Mouse (Mus musculus): ENCODE data around the gene Copz1. TPM values are rescaled to one million over a fixed set of nuclear protein-coding genes. Genes with fewer than 3 reads are reported as not detected.
"Not testable (repeated sequence)": the region's sequence is repeated elsewhere in the genome, so short reads cannot be mapped to it uniquely, and the experiment has no call there.

Gene Copz1
- total and polyA plus RNA-seq, 3 experiments = 50.2 to 58.7 (median 55.2) TPM

GRCm38 (mm10) chr15:103233119-103233518 lies 39.4 kb upstream of the Copz1 start:
- TF ChIP-seq EP300 (IDR thresholded peaks at IDR 0.05; ENCODE audit: insufficient read depth, low read depth, low read length) (no peak), POLR2A (IDR thresholded peaks at IDR 0.05; ENCODE audit: insufficient read depth, low read depth, low read length) (no peak), CTCF (IDR thresholded peaks at IDR 0.05) (no peak)
- 56% methylated on average over 2 of the region's 2 CpGs for whole genome bisulfite sequencing
- Histone ChIP-seq H3K4me3 (no peak overlapping the region), H3K9ac (ENCODE audit: low read depth, low read length) (no peak overlapping the region), H3K79me2 (replicated peaks; ENCODE audit: control insufficient read depth, insufficient read depth, low read length) (no peaks in the 10 kb centered on the region; the same call in 1 of the 2 replicates), H3K36me3 (ENCODE audit: control insufficient read depth, insufficient read depth, low read length) (peaks cover 3% of the 10 kb centered on the region), H3K27ac (no peak overlapping the region), H3K4me1 (ENCODE audit: control insufficient read depth, insufficient read depth, low read length) (peaks cover 2% of the 10 kb centered on the region), H3K27me3 (ENCODE audit: control insufficient read depth, insufficient read depth, low read length) (no peaks in the 10 kb centered on the region)
- intact Hi-C loops (cut with DNase I) = no loop called here
- DNase-seq = no peak

GRCm38 (mm10) chr15:103237295-103237694 lies 35.2 kb upstream of the Copz1 start:
- Histone ChIP-seq H3K36me3 (ENCODE audit: control insufficient read depth, insufficient read depth, low read length) (peaks cover 11% of the 10 kb centered on the region), H3K9ac (ENCODE audit: low read depth, low read length) (no peak overlapping the region), H3K79me2 (replicated peaks; ENCODE audit: control insufficient read depth, insufficient read depth, low read length) (no peaks in the 10 kb centered on the region; the same call in 1 of the 2 replicates), H3K27ac (no peak overlapping the region), H3K4me3 (no peak overlapping the region), H3K27me3 (ENCODE audit: control insufficient read depth, insufficient read depth, low read length) (no peaks in the 10 kb centered on the region), H3K4me1 (ENCODE audit: control insufficient read depth, insufficient read depth, low read length) (no peaks in the 10 kb centered on the region; the same call in 1 of the 2 replicates)
- intact Hi-C loops (cut with DNase I) = no loop called here
- DNase-seq = no peak
- TF ChIP-seq CTCF (IDR thresholded peaks at IDR 0.05) (no peak), POLR2A (IDR thresholded peaks at IDR 0.05; ENCODE audit: insufficient read depth, low read depth, low read length) (no peak), EP300 (IDR thresholded peaks at IDR 0.05; ENCODE audit: insufficient read depth, low read depth, low read length) (no peak)
- 88% methylated on average over 7 of the region's 7 CpGs for WGBS

GRCm38 (mm10) chr15:103239130-103239684 lies 33.3 kb upstream of the Copz1 start:
- intact Hi-C loops (cut with DNase I) = loop anchor here (2.0 kb wide), 1 partner anchor 18 kb away; no protein-coding TSS in a partner anchor
- Histone ChIP-seq H3K9ac (ENCODE audit: low read depth, low read length) (peak overlapping the region; percentile 54), H3K79me2 (replicated peaks; ENCODE audit: control insufficient read depth, insufficient read depth, low read length) (no peaks in the 10 kb centered on the region), H3K4me3 (peak overlapping the region; percentile 87), H3K36me3 (ENCODE audit: control insufficient read depth, insufficient read depth, low read length) (peaks cover 28% of the 10 kb centered on the region), H3K4me1 (ENCODE audit: control insufficient read depth, insufficient read depth, low read length) (peaks cover 2% of the 10 kb centered on the region; the same call in 1 of the 2 replicates), H3K27ac (peak overlapping the region; percentile 94), H3K27me3 (ENCODE audit: control insufficient read depth, insufficient read depth, low read length) (no peaks in the 10 kb centered on the region)
- WGBS = under 1% methylated on average over 26 of the region's 26 CpGs
- DNase-seq = peak; percentile 88 to 94
- TF ChIP-seq EP300 (IDR thresholded peaks at IDR 0.05; ENCODE audit: insufficient read depth, low read depth, low read length) (no peak), CTCF (IDR thresholded peaks at IDR 0.05) (no peak), POLR2A (IDR thresholded peaks at IDR 0.05; ENCODE audit: insufficient read depth, low read depth, low read length) (no peak)

GRCm38 (mm10) chr15:103239685-103240159 lies 32.8 kb upstream of the Copz1 start, which contains the start of gene Cbx5:
Gene Cbx5 (minus strand): TSS chr15:103239816.
- under 1% methylated on average over 39 of the region's 39 CpGs for WGBS
- TF ChIP-seq POLR2A (IDR thresholded peaks at IDR 0.05; ENCODE audit: insufficient read depth, low read depth, low read length) = peak; percentile 80
- no peak for TF ChIP-seq CTCF (IDR thresholded peaks at IDR 0.05)
- peak; percentile 46; the same call in 1 of the 2 replicates for TF ChIP-seq EP300 (IDR thresholded peaks at IDR 0.05; ENCODE audit: insufficient read depth, low read depth, low read length)
- Histone ChIP-seq H3K36me3 (ENCODE audit: control insufficient read depth, insufficient read depth, low read length) (peaks cover 28% of the 10 kb centered on the region), H3K27ac (peak within 1 kb of the TSS; percentile 94), H3K4me3 (peak within 1 kb of the TSS; percentile 87), H3K9ac (ENCODE audit: low read depth, low read length) (peak within 1 kb of the TSS; percentile 78), H3K27me3 (ENCODE audit: control insufficient read depth, insufficient read depth, low read length) (no peaks in the 10 kb centered on the region), H3K4me1 (ENCODE audit: control insufficient read depth, insufficient read depth, low read length) (peaks cover 2% of the 10 kb centered on the region; the same call in 1 of the 2 replicates), H3K79me2 (replicated peaks; ENCODE audit: control insufficient read depth, insufficient read depth, low read length) (no peaks in the 10 kb centered on the region)
- DNase-seq = peak; percentile 96 to 99
- intact Hi-C loops (cut with DNase I) = loop anchor here (2.0 kb wide), 1 partner anchor 19 kb away; no protein-coding TSS in a partner anchor

GRCm38 (mm10) chr15:103240160-103241028 lies 32.1 kb upstream of the Copz1 start, which contains the start of gene Hnrnpa1:
Gene Hnrnpa1 (plus strand): TSS chr15:103240432.
- H3K27me3 ChIP-seq (ENCODE audit: control insufficient read depth, insufficient read depth, low read length) = no peaks in the 10 kb centered on the region
- H3K9ac ChIP-seq (ENCODE audit: low read depth, low read length) = peak within 1 kb of the TSS; percentile 78
- no peaks in the 10 kb centered on the region for H3K79me2 ChIP-seq (replicated peaks; ENCODE audit: control insufficient read depth, insufficient read depth, low read length)
- WGBS = under 1% methylated on average over 47 of the region's 47 CpGs
- intact Hi-C loops (cut with DNase I) = no loop called here
- peak within 1 kb of the TSS; percentile 94 for H3K27ac ChIP-seq
- DNase-seq = peak; percentile 86 to 95
- H3K36me3 ChIP-seq (ENCODE audit: control insufficient read depth, insufficient read depth, low read length) = peaks cover 32% of the 10 kb centered on the region
- H3K4me1 ChIP-seq (ENCODE audit: control insufficient read depth, insufficient read depth, low read length) = peaks cover 2% of the 10 kb centered on the region; the same call in 1 of the 2 replicates
- TF ChIP-seq EP300 (IDR thresholded peaks at IDR 0.05; ENCODE audit: insufficient read depth, low read depth, low read length) (peak; percentile 71; the same call in 1 of the 2 replicates), POLR2A (IDR thresholded peaks at IDR 0.05; ENCODE audit: insufficient read depth, low read depth, low read length) (peak; percentile 98), CTCF (IDR thresholded peaks at IDR 0.05) (no peak)
- peak within 1 kb of the TSS; percentile 87 for H3K4me3 ChIP-seq

GRCm38 (mm10) chr15:103241071-103242018 lies 31.2 kb upstream of the Copz1 start:
- Histone ChIP-seq H3K27ac (peak overlapping the region; percentile 94), H3K9ac (ENCODE audit: low read depth, low read length) (peak overlapping the region; percentile 78), H3K36me3 (ENCODE audit: control insufficient read depth, insufficient read depth, low read length) (peaks cover 39% of the 10 kb centered on the region), H3K4me3 (peak overlapping the region; percentile 87)
- 7% methylated on average over 12 of the region's 12 CpGs for WGBS
- H3K27me3 ChIP-seq (ENCODE audit: control insufficient read depth, insufficient read depth, low read length); H3K4me1 ChIP-seq (ENCODE audit: control insufficient read depth, insufficient read depth, low read length); intact Hi-C loops (cut with DNase I); DNase-seq; H3K79me2 ChIP-seq (replicated peaks; ENCODE audit: control insufficient read depth, insufficient read depth, low read length): not testable (repeated sequence)

All from heart, adult 2 months (tissue).